Mouse (Mus musculus) layer of hippocampus, adult 18-20 months (tissue): ENCODE measurements around the gene Ccdc171. TPM values are rescaled to one million over a fixed set of nuclear protein-coding genes. Genes with fewer than 3 reads are reported as not detected.
"Not testable (repeated sequence)": the region's sequence is repeated elsewhere in the genome, so short reads cannot be mapped to it uniquely, and the experiment has no call there.

ENCODE experiments used
- DNase-seq, 2 experiments: peaks; one replicate each; pipeline ENCODE4 v3.0.0; 2022; ENCODE audit warnings: low spot score in 2 of 2
- long read RNA-seq: library from polyadenylated mRNA; stranded (forward); transcript quantifications from one replicate; pipeline ENCODE4 v2.0.0, GENCODE M21; 2021
- total RNA-seq, 2 experiments: library from RNA; stranded (reverse); gene quantifications; 2 replicates each; pipeline ENCODE4 v1.2.3; 2021

The Ccdc171 gene
- total RNA-seq: 1 to 10 TPM; 4.0 to 6.0 TPM
- long read RNA-seq, partial matches to known transcripts: 0 of 1 reads
- long read RNA-seq, other reads (novel, unspliced or antisense): 1 of 1 reads

DNA sequence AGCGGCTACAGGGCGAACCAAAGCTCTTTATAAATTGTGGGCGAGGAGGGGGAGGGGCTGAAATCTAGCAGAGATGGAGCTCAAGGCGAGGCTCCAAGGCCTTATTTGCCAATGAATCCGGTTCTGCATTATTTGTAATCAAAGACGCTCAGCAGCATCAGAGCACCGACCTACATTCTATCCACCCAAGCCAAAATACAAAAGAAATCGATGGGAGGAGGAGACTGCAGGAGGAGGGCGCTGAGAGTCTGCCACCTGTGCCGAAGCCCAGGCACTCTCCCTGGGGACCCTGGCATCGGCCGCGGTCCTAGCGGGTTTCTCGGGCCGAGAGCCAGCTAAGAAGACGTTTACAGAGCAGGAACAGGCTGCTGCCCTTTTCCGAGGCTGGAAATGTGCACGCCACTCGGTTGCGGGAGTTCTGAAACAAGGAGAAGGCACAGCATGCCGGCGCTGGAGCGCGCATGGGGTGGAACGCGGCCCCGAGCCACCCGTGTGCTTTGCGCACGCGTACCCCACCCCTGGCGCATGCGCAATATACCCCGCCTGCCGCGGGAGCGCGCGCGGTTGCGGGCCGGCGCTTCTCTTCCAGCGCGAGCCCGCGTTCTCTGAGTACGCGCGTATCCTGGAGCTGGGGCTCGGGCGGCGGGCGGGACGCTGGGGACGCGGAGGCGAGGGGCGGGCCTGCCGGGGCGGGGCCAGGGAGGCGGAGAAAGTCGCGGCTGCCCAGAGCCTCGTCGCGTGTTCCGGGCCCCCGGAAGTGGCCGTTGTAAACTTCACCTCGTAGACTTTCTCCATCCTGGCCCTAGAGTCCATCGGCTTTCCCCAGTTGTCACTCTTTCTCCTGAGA is at the start of gene Ccdc171:
Gene Ccdc171 (plus strand): TSS at position 703 of the 847 bp plus-strand sequence.
- DNase-seq: peak; percentile 91 to 94

DNA sequence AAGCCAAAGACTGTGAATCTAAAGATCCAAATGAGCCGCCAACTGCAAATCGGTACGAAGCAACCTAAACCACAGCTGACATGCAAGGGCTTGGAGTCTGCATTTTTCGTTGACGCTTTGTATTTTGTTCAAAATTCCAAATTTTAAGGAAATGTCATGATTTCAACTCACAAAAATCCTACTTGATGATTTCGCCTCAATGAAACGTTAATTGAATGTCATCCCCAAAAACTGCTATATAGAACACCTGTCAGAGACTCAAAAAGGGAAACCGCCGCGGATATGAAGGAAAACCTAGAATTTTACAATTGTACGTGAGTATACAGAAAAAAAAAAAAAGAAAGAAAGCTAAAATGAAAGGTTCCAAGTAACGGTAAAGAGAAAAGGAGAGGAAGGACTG is 40.1 kb upstream of the Ccdc171 start:
- no peak for DNase-seq

DNA sequence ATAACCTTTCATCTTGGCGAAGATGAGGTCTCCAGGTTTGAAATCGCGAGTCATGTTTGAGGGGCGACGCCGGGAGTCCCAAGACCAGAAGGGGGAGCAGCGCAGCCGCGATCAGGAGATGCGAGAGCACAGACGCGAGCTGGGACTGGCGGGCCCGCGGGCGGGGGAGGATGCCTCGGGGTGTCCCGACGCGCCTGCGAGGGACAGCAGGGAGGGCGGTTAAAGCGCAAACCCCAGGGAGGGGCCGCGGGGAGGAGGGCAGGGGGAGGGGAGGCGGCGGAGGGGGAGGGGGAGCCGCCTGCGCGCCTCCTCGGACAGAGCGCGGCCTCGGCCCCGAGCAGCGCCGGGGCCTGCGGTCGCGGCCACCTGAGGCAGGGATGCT is 39.6 kb upstream of the Ccdc171 start:
- peak; percentile 82 to 90 for DNase-seq

DNA sequence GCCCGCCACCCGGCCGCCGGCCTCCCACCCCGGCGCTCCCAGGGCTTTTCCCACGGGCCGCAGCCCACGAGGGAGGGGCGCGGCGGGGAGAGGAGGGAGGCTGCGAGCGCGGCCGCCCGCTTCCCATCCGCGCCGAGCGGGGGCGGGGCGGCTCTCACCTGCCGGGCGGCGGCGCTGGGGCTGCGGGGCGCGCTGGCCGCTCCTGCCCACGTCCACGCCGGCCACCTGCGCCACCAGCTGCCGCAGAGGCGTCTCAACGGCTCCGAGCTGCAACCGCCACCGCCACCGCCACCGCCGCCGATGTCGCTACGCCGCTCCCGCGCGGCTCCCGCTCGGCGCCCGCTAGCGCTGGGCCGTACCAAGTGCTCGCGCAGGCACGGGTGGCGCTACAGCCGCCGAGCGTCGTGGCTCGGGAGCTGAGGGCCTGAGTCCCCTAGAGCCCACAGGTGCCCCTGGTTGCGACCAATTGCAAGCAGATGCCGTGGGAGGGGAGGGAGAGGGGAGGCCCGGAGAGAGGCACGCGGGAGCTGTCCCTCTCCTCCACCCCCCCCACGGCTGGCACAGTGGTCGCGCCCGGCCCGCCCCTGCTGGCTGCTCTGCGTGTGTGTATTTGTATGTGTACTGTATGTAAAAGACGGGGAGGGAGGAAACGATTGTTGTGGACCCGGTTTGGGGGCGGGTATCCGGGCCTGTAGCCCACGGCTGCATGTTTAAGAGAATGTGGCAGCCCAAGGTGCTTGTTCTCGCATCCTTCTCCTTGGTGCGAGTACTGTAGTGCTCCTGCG is 39.0 kb upstream of the Ccdc171 start, which contains the start of gene Psip1:
Gene Psip1 (minus strand): TSS at position 343 of the 785 bp plus-strand sequence.
- DNase-seq: peak; percentile 84 to 92

DNA sequence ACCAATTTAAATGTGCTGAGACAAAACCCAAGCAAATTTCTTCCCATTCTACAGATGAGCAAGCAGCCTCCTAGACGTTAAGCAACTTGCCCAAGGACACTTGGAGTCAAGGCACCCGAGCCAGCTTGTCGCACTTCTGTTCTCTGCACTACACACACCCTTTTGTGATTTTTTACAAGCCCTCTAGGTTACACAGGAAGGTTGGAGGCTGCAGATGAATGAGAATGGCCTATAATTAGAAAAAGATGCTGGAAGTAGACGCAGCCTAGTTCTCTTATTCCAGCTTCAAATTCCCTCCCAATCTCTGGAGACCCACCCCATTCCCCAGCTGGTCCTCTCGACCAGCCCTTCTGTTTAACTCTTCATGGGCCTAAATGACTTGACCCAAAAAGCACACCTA is 36.2 kb upstream of the Ccdc171 start:
- DNase-seq: no peak

DNA sequence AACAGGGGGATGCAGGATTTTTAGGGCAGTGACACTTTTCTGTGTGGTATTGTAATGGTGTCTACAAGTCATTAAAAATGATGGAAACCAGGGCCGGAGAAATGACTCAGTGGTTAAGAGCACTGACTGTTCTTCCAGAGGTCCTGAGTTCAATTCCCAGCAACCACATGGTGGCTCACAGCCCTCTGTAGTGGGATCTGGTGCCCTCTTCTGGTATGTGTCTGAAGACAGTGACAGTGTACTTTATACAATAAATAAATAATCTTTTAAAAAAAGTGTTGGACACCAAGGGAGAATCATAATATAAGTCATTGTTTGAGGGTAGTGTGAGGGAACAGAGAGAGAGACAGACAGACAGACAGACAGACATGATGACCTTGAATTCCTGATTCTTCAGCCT is 32.2 kb upstream of the Ccdc171 start:
- no peak for DNase-seq

DNA sequence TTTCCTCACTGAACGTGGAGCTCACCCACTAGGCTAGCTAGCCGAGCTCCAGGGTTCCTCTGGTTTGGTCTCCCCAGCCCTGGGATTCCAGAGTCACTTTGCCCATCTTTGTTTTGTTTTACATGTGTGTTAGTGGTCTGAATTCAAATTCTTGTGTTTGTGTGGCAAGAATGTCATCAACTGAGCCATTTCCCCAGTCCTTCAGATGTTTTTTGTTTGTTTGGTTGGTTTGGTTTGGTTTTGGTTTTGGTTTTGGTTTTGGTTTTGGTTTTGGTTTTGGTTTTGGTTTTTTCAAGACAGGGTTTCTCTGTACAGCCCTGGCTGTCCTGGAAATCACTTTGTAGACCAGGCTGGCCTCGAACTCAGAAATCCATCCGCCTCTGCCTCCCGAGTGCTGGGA is 28.3 kb upstream of the Ccdc171 start:
- not testable (repeated sequence) for DNase-seq

DNA sequence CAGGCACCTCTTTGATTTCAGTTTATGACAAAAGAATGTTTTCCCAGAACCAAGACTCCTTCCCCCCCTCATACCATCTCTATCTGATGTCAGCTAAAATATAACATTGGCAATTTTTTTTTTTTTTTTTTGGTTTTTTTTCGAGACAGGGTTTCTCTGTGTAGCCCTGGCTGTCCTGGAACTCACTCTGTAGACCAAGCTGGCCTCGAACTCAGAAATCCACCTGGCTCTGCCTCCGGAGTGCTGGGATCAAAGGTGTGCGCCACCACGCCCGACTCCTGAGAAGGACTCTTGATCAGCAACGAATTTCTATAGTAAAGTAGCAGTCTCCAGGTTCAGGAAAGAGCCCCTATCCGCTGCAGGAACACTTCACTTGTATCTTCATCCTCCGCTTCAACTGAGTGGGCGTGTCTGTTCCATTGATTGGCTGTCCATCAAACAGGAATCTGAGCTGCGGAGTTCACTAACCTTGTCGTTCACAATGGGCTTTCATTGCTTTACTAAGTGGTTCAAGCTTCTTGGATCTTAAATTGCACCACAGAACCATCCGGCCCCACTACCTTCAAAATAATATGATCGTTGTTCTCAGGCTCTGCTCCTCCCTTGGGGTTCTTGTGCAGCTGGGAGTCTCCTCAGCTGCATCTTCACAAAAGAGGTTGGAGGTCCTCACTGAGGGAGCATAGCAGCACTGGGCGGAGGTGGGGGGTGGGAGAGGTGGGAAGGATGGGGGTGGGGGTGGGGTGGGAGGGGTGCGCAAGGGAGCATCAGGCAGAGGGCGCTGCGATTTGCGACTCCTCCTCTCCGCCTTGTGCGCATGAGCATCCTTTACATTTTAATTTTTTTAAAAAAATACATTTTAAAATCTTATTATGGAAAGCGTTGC is 24.9 kb upstream of the Ccdc171 start:
- DNase-seq: peak; percentile 15 to 58

DNA sequence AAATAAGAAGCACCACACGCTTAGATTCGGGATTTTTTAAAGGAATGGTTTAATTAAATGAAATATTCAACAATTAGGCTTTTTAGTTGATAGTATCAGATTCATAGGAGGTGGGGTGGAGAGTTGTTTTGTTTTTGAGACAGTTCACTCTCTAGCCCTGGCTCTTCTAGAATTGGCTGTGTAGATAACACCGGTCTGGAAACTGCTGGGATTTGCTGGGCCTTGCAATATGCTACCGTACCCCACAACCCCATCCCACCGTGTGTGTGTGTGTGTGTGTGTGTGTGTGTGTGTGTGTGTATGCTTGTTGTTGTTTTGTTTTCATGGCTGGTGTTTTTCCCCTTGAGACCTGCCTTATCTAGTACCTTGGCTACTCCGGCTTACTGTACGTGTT is 24.3 kb upstream of the Ccdc171 start:
- no peak for DNase-seq

DNA sequence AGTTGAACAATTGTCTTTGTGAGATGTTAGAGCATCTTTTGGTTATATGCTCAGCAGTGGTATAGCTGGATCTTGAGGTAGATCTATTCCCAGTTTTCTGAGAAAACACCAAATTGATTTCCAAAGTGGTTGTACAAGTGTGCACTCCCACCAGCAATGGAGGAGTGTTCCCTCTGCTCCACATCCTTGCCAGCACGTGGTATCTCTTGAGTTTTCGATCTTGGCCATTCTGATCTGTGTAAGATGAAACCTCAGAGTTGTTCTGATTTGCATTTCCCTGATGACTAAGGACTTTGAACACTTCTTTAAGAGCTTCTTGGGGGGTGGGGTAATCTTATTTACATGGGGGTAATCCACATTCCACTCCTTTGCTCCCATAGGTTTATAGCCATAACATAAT is 15.7 kb upstream of the Ccdc171 start:
- DNase-seq: no peak

DNA sequence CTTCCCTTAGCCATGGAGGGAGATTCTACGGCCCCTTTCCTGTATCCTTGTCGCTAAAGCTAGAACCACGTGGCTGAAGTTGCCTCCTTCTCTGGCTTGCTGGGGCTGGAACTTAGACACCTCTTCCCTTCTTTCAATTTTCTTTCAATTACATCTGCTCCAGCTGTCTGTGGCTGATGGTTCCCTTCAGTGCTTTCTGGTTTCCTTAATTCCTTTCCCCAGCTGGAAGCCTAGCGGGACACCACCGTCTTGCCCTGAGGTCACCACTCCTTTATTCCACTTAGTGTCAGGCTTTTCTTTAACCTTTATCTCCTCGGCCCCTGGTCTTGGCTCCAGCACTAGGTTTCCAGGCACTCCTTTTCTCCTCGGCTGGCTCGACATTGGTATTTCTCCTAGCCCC is 14.3 kb upstream of the Ccdc171 start:
- DNase-seq: no peak

DNA sequence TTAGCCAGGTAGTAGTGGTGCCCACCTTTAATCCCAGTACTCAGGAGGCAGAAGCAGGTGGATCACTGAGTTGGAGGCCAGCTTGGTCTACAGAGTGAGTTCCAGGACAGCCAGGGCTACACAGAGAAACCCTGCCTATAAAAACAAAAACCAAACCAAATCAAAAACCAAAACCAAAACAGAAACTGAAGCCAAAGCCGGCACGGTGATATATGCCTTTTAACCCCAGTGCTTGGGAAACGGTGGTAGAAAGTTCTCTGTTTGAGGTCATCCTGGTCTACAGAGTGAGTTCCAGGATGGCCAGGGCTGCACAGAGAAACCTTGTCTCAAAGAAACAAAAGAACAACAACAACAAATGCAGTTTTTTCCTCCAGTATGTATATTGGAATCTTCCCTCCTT is 13.1 kb upstream of the Ccdc171 start:
- no peak for DNase-seq

DNA sequence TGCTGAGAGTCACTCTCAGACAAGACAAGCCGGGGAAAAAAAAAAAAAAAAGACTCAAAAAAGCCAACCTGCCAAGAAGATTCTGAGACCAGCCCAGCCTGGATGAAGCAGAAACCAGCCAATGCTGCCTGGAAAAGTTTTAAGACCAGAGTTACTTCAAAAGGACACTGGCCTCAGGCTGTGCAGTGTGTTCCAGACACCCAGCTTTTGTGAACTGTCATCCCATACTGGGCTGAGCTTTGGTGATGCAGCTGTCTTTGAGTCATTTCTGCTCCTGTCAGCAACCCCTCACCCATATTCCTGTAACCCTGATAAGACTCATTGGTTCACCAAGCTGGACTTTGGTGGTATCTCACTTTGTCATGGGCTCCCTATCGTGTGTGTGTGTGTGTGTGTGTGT is 12.7 kb upstream of the Ccdc171 start:
- no peak for DNase-seq

DNA sequence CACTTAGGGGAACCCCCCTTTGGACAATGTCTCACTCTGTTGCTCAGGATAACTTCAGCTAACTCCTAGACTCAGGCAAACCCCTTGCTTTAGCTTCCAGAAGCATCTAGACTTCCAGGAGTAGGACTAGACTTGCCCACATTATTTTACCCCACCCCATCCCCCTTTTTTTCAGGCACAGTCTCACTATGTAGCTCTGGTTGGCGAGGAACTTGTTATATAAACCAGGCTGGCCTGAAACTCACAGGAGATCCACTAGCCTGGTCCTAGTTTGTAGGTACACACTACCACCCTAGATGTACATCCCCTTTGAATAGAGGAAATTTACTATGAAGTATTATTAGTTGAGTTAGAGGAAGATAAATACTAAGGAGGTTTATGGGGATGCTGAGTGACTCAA is 11.2 kb upstream of the Ccdc171 start:
- DNase-seq: no peak

DNA sequence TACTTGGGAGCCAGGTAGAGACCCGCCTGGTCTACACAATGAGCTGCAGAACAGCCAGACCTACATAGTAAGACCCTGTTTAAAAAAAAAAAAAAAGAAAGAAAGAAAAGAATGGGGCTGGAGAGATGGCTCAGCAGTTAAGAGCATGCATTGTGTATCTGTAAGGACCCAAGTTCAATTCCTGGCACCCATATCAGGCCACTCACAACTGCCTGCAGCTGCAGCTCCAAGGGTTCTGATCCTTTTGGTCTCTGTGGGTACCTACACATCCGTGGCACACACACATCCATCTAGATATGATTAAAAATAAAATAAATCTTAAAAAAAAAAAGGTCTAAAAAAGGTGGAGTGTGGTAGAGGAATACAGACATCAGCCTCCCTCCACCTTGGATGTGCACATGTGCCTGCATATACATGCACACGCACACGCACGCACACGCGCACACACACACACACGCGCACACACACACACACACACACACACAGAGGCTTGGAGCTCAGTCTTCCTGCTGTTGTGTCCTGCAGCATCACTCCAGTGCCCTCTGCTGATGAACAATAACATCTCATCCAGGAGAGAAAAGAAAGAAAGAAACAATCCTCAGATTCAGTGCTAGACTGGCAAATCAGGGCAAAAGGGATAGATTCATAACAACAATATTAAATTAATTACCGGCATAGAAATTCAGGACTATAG is 10.2 kb upstream of the Ccdc171 start:
- peak in 1 of 2 experiments; percentile 45 for DNase-seq

DNA sequence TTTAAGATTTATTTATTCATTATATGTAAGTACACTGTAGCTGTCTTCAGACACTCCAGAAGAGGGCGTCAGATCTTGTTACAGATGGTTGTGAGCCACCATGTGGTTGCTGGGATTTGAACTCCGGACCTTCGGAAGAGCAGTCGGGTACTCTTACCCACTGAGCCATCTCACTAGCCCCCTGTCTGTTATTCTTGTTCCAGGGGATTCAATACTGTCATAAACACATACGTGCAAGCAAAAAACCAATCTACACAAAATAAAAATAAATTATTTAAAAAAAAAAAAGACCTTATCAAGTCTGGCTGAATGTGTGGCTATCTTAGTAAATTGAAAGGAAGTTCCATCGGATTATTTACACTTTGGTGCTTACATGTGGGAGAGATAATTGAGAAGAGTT is 9.2 kb upstream of the Ccdc171 start:
- not testable (repeated sequence) for DNase-seq

DNA sequence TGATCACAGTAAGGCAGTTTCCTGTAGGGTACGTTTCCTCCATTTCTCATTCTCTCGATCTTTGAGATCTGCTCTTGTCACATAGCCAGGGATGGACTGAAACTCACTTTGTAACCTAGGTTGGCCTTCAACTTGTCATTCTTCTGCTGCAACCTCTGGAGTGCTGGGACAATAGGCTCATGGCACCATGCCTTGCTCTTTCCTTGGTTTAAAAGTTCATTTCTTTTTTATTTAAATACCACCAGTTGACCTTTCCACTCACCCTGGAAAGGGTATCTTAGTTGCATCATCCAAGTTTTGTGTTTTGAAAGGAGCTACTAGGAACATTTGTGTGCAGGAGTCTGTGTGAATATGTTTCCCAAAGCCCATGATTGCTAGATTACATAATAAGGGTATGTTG is 6.2 kb upstream of the Ccdc171 start:
- DNase-seq: no peak

DNA sequence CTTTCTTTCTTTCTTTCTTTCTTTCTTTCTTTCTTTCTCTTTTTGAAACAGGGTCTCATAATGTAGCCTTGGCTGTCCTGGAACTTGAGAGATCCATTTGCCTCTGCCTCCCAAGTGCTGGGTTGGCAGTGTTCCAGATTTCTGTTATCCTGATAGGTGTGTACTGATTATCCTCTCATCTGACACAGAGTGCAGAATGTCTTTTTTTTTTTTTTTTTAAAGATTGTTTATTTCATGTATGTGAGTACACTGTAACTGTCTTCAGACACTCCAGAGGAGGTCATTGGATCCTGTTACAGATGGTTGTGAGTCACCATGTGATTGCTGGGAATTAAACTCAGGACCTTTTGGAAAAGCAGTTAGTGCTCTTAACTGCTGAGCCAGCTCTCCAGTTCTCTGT is 5.5 kb upstream of the Ccdc171 start:
- no peak for DNase-seq

DNA sequence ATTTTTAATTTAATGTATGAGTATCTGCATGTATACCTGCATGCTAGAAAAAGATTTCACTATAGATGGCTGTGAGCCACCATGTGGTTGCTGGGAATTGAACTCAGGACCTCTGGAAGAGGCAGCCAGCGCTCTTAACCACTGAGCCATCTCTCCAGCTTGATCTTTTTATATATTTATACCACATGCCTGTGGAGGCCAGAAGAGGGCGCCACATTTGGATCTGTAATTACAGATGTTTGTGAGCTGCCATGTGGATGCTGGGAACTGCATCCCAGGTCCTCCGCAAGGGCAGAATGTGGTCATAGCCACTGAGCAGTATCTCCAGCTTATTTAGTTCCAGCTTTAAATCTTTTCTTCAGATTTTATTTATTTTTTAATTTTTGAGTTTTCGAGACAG is 5.0 kb upstream of the Ccdc171 start:
- no peak for DNase-seq

DNA sequence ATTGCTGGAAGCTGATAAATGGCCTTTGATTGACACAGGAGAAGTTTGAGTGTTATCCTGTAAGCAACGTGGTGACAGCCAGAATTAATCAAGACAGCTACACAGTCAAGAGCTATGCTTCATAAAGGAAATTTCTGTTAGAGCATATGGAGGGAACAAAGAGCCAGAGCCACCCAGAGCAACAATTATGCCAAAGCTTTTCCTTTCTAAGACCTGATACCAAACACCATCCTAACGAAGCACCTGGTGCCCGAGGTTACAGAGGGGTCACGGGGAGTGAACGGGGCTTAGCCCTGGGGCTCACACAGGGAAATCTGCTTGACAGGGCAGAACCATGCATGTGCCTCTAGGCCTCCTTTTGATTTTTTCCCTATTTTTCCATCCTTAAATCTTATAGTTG is 3.3 kb upstream of the Ccdc171 start:
- DNase-seq: no peak

DNA sequence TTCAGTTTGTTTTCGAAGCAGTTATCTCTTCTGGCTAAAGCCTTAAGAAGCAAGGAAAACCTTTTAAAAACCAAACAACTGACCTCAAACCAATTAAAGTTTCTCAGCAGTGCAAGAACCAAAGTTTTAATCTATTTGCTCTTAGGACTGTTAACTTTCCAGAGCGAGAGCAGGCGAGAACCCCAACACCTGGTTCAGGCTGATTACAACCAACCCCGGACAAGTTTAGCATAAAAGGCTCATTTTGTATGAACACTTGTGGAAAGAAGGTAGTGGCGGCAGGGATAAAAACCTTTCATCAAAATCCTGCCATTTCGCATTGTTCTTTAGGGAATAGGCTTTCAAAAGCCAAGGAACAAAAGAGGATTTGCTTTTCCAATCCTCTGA is 896 bp upstream of the Ccdc171 start:
- DNase-seq: no peak
